Mouse (Mus musculus) thymus, adult 2 months (tissue): ENCODE data around the gene Ttc26.

Experiments
- CTCF ChIP-seq: fragments of 200-500 bp; IDR thresholded peaks from 2 replicates; pipeline ENCODE4 v1.5.1; 2012; ENCODE audit warnings: mild to moderate bottlenecking, control low read depth, low read length, moderate library complexity, borderline replicate concordance; ENCODE audit not compliant: control insufficient read depth, poor library complexity, insufficient read depth; ENCODE audit errors: extremely low read depth
- POLR2A ChIP-seq: fragments of 200-500 bp; IDR thresholded peaks from 2 replicates; pipeline ENCODE4 v1.6.1; 2012; ENCODE audit warnings: mild to moderate bottlenecking, low read length, control low read depth, moderate library complexity; ENCODE audit not compliant: control insufficient read depth, poor library complexity, insufficient read depth; ENCODE audit errors: extremely low read depth

- no peak for TF ChIP-seq POLR2A
- TF ChIP-seq CTCF = no peak
Measured at GRCm38 (mm10) chr6:38354723-38355353, 26.4 kb upstream of the Ttc26 start.
